15 mouse cellular contexts compared by ENCODE assay signal in genomic region chr5:114560965-114561364, GRCm38 (mm10). TPM values are rescaled to one million over a fixed set of nuclear protein-coding genes. Genes with fewer than 3 reads are reported as not detected.
A peak's percentile ranks its signal among the peaks of the same experiment; 100 is the strongest.
DNase-seq lines count a peak whose midpoint lies in the region; ATAC-seq and TF ChIP-seq lines count a peak whose summit lies in the region.
"Had no signal": no experiment of that assay in that cellular context is flagged by ENCODE, and none has a peak within 500 bp of the region (broad histone marks: within the 10 kb centered on the region; RNA-seq: fewer than 3 reads in every experiment).

No protein-coding gene starts in this region.

- intact Hi-C loops in heart, postnatal 14 days (cut with DNase I), result no loop called here

- peaks cover 27% of the 10 kb centered on the region for H3K4me1 ChIP-seq in heart, embryonic 12.5 days (replicated peaks)
- no peaks in the 10 kb centered on the region for H3K4me1 ChIP-seq in ES-Bruce4 (ENCODE audit: control insufficient read depth, insufficient read depth, low read length)
- H3K4me1 ChIP-seq in intestine, embryonic 14.5 days (replicated peaks; ENCODE audit: control insufficient read depth, insufficient read depth, low read length), result peaks cover 7% of the 10 kb centered on the region
- H3K4me1 ChIP-seq in liver, embryonic 15.5 days (replicated peaks), result peaks cover 16% of the 10 kb centered on the region

- H3K4me2 ChIP-seq in heart, embryonic 12.5 days, result peak overlapping the region; percentile 47
- no peak overlapping the region for H3K4me2 ChIP-seq in intestine, embryonic 14.5 days (ENCODE audit: low read length)
- H3K4me2 ChIP-seq in liver, embryonic 15.5 days, result peak overlapping the region; percentile 35
- H3K4me2 ChIP-seq: hindbrain, embryonic 13.5 days; midbrain, embryonic 13.5 days had no signal

- ATAC-seq in heart, embryonic 12.5 days (ENCODE audit: insufficient number of reproducible peaks, low FRiP score), result no peak
- peak; percentile 65 for ATAC-seq in intestine, embryonic 14.5 days (replicated peaks; ENCODE audit: low FRiP score, low TSS enrichment, low read depth)
- peak; percentile 22; the same call in 1 of the 2 replicates for ATAC-seq in liver, embryonic 15.5 days (ENCODE audit: insufficient read depth)
- ATAC-seq in megakaryocyte, adult 5-6 weeks (ENCODE audit: poor library complexity, severe bottlenecking), result no peak
- ATAC-seq: lung, postnatal 0 days; midbrain, embryonic 13.5 days; Patski had no signal

- H3K36me3 ChIP-seq in heart, embryonic 12.5 days, result no peaks in the 10 kb centered on the region
- no peaks in the 10 kb centered on the region for H3K36me3 ChIP-seq in ES-Bruce4 (ENCODE audit: control insufficient read depth, insufficient read depth, low read length, poor library complexity, severe bottlenecking)
- H3K36me3 ChIP-seq in intestine, embryonic 14.5 days (ENCODE audit: control insufficient read depth, insufficient read depth, low read length), result no peaks in the 10 kb centered on the region
- no peaks in the 10 kb centered on the region for H3K36me3 ChIP-seq in liver, embryonic 15.5 days (replicated peaks)
- H3K36me3 ChIP-seq: embryonic facial prominence, embryonic 12.5 days; hindbrain, embryonic 13.5 days; midbrain, embryonic 13.5 days had no signal

- TF ChIP-seq CTCF in ES-Bruce4 (IDR thresholded peaks at IDR 0.05; ENCODE audit: low read depth, low read length), result no peak

- no peak overlapping the region for H3K9ac ChIP-seq in heart, embryonic 12.5 days
- H3K9ac ChIP-seq in ES-Bruce4 (ENCODE audit: low read depth, poor library complexity, severe bottlenecking), result peak overlapping the region; percentile 40
- no peak overlapping the region for H3K9ac ChIP-seq in intestine, embryonic 14.5 days (ENCODE audit: low read length)
- H3K9ac ChIP-seq in liver, embryonic 15.5 days, result no peak overlapping the region
- H3K9ac ChIP-seq: embryonic facial prominence, embryonic 12.5 days; hindbrain, embryonic 13.5 days had no signal

- TF ChIP-seq EP300 in ES-Bruce4 (IDR thresholded peaks at IDR 0.05; ENCODE audit: insufficient read depth, low read depth, low read length), result peak; percentile 79; the same call in 1 of the 2 replicates

- no peak overlapping the region for H3K27ac ChIP-seq in heart, embryonic 12.5 days (ENCODE audit: poor library complexity, severe bottlenecking)
- H3K27ac ChIP-seq in ES-Bruce4 (ENCODE audit: insufficient read depth, low read length), result peak overlapping the region; percentile 83
- peak overlapping the region; percentile 28; the same call in 1 of the 2 replicates for H3K27ac ChIP-seq in intestine, embryonic 14.5 days (ENCODE audit: low read depth)
- no peak overlapping the region for H3K27ac ChIP-seq in liver, embryonic 15.5 days (replicated peaks)
- H3K27ac ChIP-seq: hindbrain, embryonic 13.5 days; midbrain, embryonic 13.5 days had no signal

- TF ChIP-seq POLR2A in ES-Bruce4 (IDR thresholded peaks at IDR 0.05; ENCODE audit: insufficient read depth, low read length), result no peak

- H3K4me3 ChIP-seq in heart, embryonic 12.5 days, result no peak overlapping the region
- peak overlapping the region; percentile 16 for H3K4me3 ChIP-seq in ES-Bruce4 (ENCODE audit: low read depth, low read length)
- H3K4me3 ChIP-seq in intestine, embryonic 14.5 days (ENCODE audit: low read depth, low read length), result no peak overlapping the region
- no peak overlapping the region for H3K4me3 ChIP-seq in liver, embryonic 15.5 days (replicated peaks)
- H3K4me3 ChIP-seq: embryonic facial prominence, embryonic 12.5 days; hindbrain, embryonic 13.5 days; midbrain, embryonic 13.5 days had no signal

- WGBS in heart, embryonic 12.5 days, result 47% methylated on average over 5 of the region's 5 CpGs
- WGBS in intestine, embryonic 14.5 days, result 48% methylated on average over 5 of the region's 5 CpGs
- WGBS in liver, embryonic 15.5 days (ENCODE audit: insufficient replicate concordance), result 37% methylated on average over 5 of the region's 5 CpGs

- H3K9me3 ChIP-seq in heart, embryonic 12.5 days (replicated peaks), result peaks cover 12% of the 10 kb centered on the region
- peaks cover 5% of the 10 kb centered on the region; the same call in 1 of the 2 replicates for H3K9me3 ChIP-seq in ES-Bruce4 (replicated peaks; ENCODE audit: control insufficient read depth, insufficient read depth, low read length, poor library complexity, severe bottlenecking)
- peaks cover 4% of the 10 kb centered on the region; the same call in 1 of the 2 replicates for H3K9me3 ChIP-seq in intestine, embryonic 14.5 days (ENCODE audit: control insufficient read depth, low read length)
- H3K9me3 ChIP-seq in liver, embryonic 15.5 days (replicated peaks), result no peaks in the 10 kb centered on the region
- H3K9me3 ChIP-seq: hindbrain, embryonic 13.5 days had no signal

- no peak for DNase-seq in heart, postnatal 14 days
- DNase-seq in intestine, embryonic 14.5 days (ENCODE audit: low spot score), result no peak
- DNase-seq in right cerebral cortex, postnatal 10 days (ENCODE audit: low spot score in 2 of 2), result no peak
- DNase-seq: cerebellum, adult 2 months; gastrocnemius, postnatal 36 days; thymus, postnatal 25 days had no signal

- peaks cover 11% of the 10 kb centered on the region for H3K27me3 ChIP-seq in heart, embryonic 12.5 days (replicated peaks)
- H3K27me3 ChIP-seq in ES-Bruce4 (ENCODE audit: control insufficient read depth, insufficient read depth, low read length, poor library complexity, severe bottlenecking), result no peaks in the 10 kb centered on the region
- no peaks in the 10 kb centered on the region for H3K27me3 ChIP-seq in intestine, embryonic 14.5 days (replicated peaks; ENCODE audit: control insufficient read depth, insufficient read depth, low read length)
- H3K27me3 ChIP-seq in liver, embryonic 15.5 days, result peaks cover 15% of the 10 kb centered on the region; the same call in 1 of the 2 replicates
- H3K27me3 ChIP-seq: embryonic facial prominence, embryonic 12.5 days had no signal

RNA-seq across cellular contexts. Expression of gene Fam222a, which starts 6.9 kb away (rescaled TPM):
- polyA plus RNA-seq in heart, embryonic 12.5 days (2016; fragmentation: Nextera tagmentation; extraction: Ambion mirVana), result 0.63 and 1.1 TPM in 2 replicates
- total RNA-seq in heart, postnatal 14 days (2021), result 1 to 10 TPM; 3.2 to 5.4 TPM
- 3.4 and 5.3 TPM in 2 replicates for polyA plus RNA-seq in ES-Bruce4 (2011; ENCODE audit: insufficient read depth, insufficient read length, low read depth, missing spikeins)
- 4.9 and 7.1 TPM in 2 replicates for polyA plus RNA-seq in intestine, embryonic 14.5 days (2014; fragmentation: Nextera tagmentation; extraction: Ambion mirVana)
- polyA plus RNA-seq in liver, embryonic 15.5 days (2015; fragmentation: Nextera tagmentation; extraction: Ambion mirVana), result 0.50 and 0.73 TPM in 2 replicates
- total RNA-seq in megakaryocyte, adult 5-6 weeks (2015), result 0.16 and 0.22 TPM in 2 replicates
- total RNA-seq in megakaryocyte, adult 5-6 weeks (2017), result 0.11 and 0.69 TPM in 2 replicates

Comparison
In these comparisons a context has a peak if more than half of its experiments do, and no peak if none do; other contexts are left out.
1. ATAC-seq: peak in intestine, embryonic 14.5 days (single experiment) and liver, embryonic 15.5 days (single experiment); none in heart, embryonic 12.5 days (single experiment) and megakaryocyte, adult 5-6 weeks (single experiment).
2. H3K27ac ChIP-seq: peak in ES-Bruce4 (single experiment) and intestine, embryonic 14.5 days (single experiment); none in heart, embryonic 12.5 days (single experiment) and liver, embryonic 15.5 days (single experiment).